Mouse (Mus musculus): ENCODE results near the gene E130114P18Rik. TPM values are rescaled to one million over a fixed set of nuclear protein-coding genes. Genes with fewer than 3 reads are reported as not detected.
A peak's percentile ranks its signal among the peaks of the same experiment; 100 is the strongest.

E130114P18Rik gene
- polyA plus RNA-seq, 1 experiment from 2014 or later: 1.6 TPM

GRCm38 (mm10) chr4:97772084-97772484, 5.8 kb downstream of the E130114P18Rik start:
- Histone ChIP-seq H3K4me1 (replicated peaks; ENCODE audit: control insufficient read depth, insufficient read depth, low read length) (0 out of 2 replicates have a peak, but pooled peaks cover 9% of the 10 kb centered on the region), H3K27me3 (replicated peaks; ENCODE audit: control insufficient read depth, insufficient read depth, low read length) (no peaks in the 10 kb centered on the region), H3K4me3 (ENCODE audit: low read depth, low read length) (peak overlapping the region; percentile 49), H3K9me3 (ENCODE audit: control insufficient read depth) (no peaks in the 10 kb centered on the region), H3K27ac (ENCODE audit: low read depth, low read length) (peak overlapping the region; percentile 91), H3K4me2 (replicated peaks; ENCODE audit: low read depth) (peak overlapping the region; percentile 69), H3K9ac (ENCODE audit: low read depth, low read length) (peak overlapping the region; percentile 35), H3K36me3 (ENCODE audit: control insufficient read depth, insufficient read depth) (no peaks in the 10 kb centered on the region)
- no peak for TF ChIP-seq CTCF (IDR thresholded peaks at IDR 0.05; ENCODE audit: low read depth)
- WGBS: under 1% methylated on average over 25 of the region's 25 CpGs
- peak; percentile 97 for ATAC-seq

GRCm38 (mm10) chr4:97771426-97771825, 6.5 kb downstream of the E130114P18Rik start:
- WGBS: 12% methylated on average over 5 of the region's 5 CpGs
- Histone ChIP-seq H3K4me3 (ENCODE audit: low read depth, low read length) (peak overlapping the region; percentile 49), H3K9ac (ENCODE audit: low read depth, low read length) (peak overlapping the region; percentile 35), H3K4me1 (replicated peaks; ENCODE audit: control insufficient read depth, insufficient read depth, low read length) (0 out of 2 replicates have a peak, but pooled peaks cover 9% of the 10 kb centered on the region), H3K27me3 (replicated peaks; ENCODE audit: control insufficient read depth, insufficient read depth, low read length) (no peaks in the 10 kb centered on the region), H3K36me3 (ENCODE audit: control insufficient read depth, insufficient read depth) (no peaks in the 10 kb centered on the region), H3K27ac (ENCODE audit: low read depth, low read length) (peak overlapping the region; percentile 91; the same call in 1 of the 2 replicates), H3K9me3 (ENCODE audit: control insufficient read depth) (no peaks in the 10 kb centered on the region), H3K4me2 (replicated peaks; ENCODE audit: low read depth) (peak overlapping the region; percentile 69)
- no peak for TF ChIP-seq CTCF (IDR thresholded peaks at IDR 0.05; ENCODE audit: low read depth)
- ATAC-seq: no peak

- Histone ChIP-seq H3K4me3 (ENCODE audit: low read depth, low read length) (no peak overlapping the region), H3K9ac (ENCODE audit: low read depth, low read length) (no peak overlapping the region), H3K36me3 (ENCODE audit: control insufficient read depth, insufficient read depth) (no peaks in the 10 kb centered on the region), H3K27ac (ENCODE audit: low read depth, low read length) (no peak overlapping the region), H3K4me2 (replicated peaks; ENCODE audit: low read depth) (no peak overlapping the region), H3K9me3 (ENCODE audit: control insufficient read depth) (no peaks in the 10 kb centered on the region), H3K4me1 (replicated peaks; ENCODE audit: control insufficient read depth, insufficient read depth, low read length) (0 out of 2 replicates have a peak, but pooled peaks cover 7% of the 10 kb centered on the region), H3K27me3 (replicated peaks; ENCODE audit: control insufficient read depth, insufficient read depth, low read length) (no peaks in the 10 kb centered on the region)
- no peak for TF ChIP-seq CTCF (IDR thresholded peaks at IDR 0.05; ENCODE audit: low read depth)
- no peak for ATAC-seq
- WGBS: no CpG with 5 or more reads among the region's 1 CpGs
Observed at GRCm38 (mm10) chr4:97769861-97770260, 8.0 kb downstream of the E130114P18Rik start.

- no peaks in the 10 kb centered on the region for H3K27me3 ChIP-seq (replicated peaks; ENCODE audit: control insufficient read depth, insufficient read depth, low read length)
- H3K9me3 ChIP-seq (ENCODE audit: control insufficient read depth): no peaks in the 10 kb centered on the region
- 91% methylated on average over 5 of the region's 5 CpGs for WGBS
- H3K4me3 ChIP-seq (ENCODE audit: low read depth, low read length): no peak overlapping the region
- H3K4me2 ChIP-seq (replicated peaks; ENCODE audit: low read depth): no peak overlapping the region
- no peaks in the 10 kb centered on the region for H3K36me3 ChIP-seq (ENCODE audit: control insufficient read depth, insufficient read depth)
- H3K9ac ChIP-seq (ENCODE audit: low read depth, low read length): no peak overlapping the region
- H3K4me1 ChIP-seq (replicated peaks; ENCODE audit: control insufficient read depth, insufficient read depth, low read length): no peaks in the 10 kb centered on the region
- no peak overlapping the region for H3K27ac ChIP-seq (ENCODE audit: low read depth, low read length)
- no peak for TF ChIP-seq CTCF (IDR thresholded peaks at IDR 0.05; ENCODE audit: low read depth)
- no peak for ATAC-seq
Observed at GRCm38 (mm10) chr4:97767516-97767915, 10.4 kb downstream of the E130114P18Rik start.

GRCm38 (mm10) chr4:97767025-97767424, 10.9 kb downstream of the E130114P18Rik start:
- no peaks in the 10 kb centered on the region for H3K27me3 ChIP-seq (replicated peaks; ENCODE audit: control insufficient read depth, insufficient read depth, low read length)
- no peaks in the 10 kb centered on the region for H3K36me3 ChIP-seq (ENCODE audit: control insufficient read depth, insufficient read depth)
- H3K9ac ChIP-seq (ENCODE audit: low read depth, low read length): no peak overlapping the region
- WGBS: 69% methylated on average over 4 of the region's 4 CpGs
- no peaks in the 10 kb centered on the region for H3K9me3 ChIP-seq (ENCODE audit: control insufficient read depth)
- ATAC-seq: no peak
- H3K4me3 ChIP-seq (ENCODE audit: low read depth, low read length): no peak overlapping the region
- H3K4me1 ChIP-seq (replicated peaks; ENCODE audit: control insufficient read depth, insufficient read depth, low read length): no peaks in the 10 kb centered on the region
- no peak for TF ChIP-seq CTCF (IDR thresholded peaks at IDR 0.05; ENCODE audit: low read depth)
- H3K27ac ChIP-seq (ENCODE audit: low read depth, low read length): no peak overlapping the region
- H3K4me2 ChIP-seq (replicated peaks; ENCODE audit: low read depth): no peak overlapping the region

GRCm38 (mm10) chr4:97766100-97766499, 11.8 kb downstream of the E130114P18Rik start:
- no peak for ATAC-seq
- H3K27ac ChIP-seq (ENCODE audit: low read depth, low read length): no peak overlapping the region
- H3K4me1 ChIP-seq (replicated peaks; ENCODE audit: control insufficient read depth, insufficient read depth, low read length): no peaks in the 10 kb centered on the region
- 85% methylated on average over 3 of the region's 3 CpGs for WGBS
- H3K4me2 ChIP-seq (replicated peaks; ENCODE audit: low read depth): no peak overlapping the region
- no peak overlapping the region for H3K4me3 ChIP-seq (ENCODE audit: low read depth, low read length)
- no peaks in the 10 kb centered on the region for H3K36me3 ChIP-seq (ENCODE audit: control insufficient read depth, insufficient read depth)
- H3K27me3 ChIP-seq (replicated peaks; ENCODE audit: control insufficient read depth, insufficient read depth, low read length): no peaks in the 10 kb centered on the region
- no peak for TF ChIP-seq CTCF (IDR thresholded peaks at IDR 0.05; ENCODE audit: low read depth)
- H3K9me3 ChIP-seq (ENCODE audit: control insufficient read depth): no peaks in the 10 kb centered on the region
- H3K9ac ChIP-seq (ENCODE audit: low read depth, low read length): no peak overlapping the region
